Comparison of ENCODE assay signal across 22 mouse cellular contexts in genomic region chr10:33107942-33108341, GRCm38 (mm10). TPM values are rescaled to one million over a fixed set of nuclear protein-coding genes. Genes with fewer than 3 reads are reported as not detected.
DNase-seq lines count a peak whose midpoint lies in the region; ATAC-seq and TF ChIP-seq lines count a peak whose summit lies in the region.
"Had no signal": no experiment of that assay in that cellular context is flagged by ENCODE, and none has a peak within 500 bp of the region (broad histone marks: within the 10 kb centered on the region; RNA-seq: fewer than 3 reads in every experiment).

No protein-coding gene starts in this region.

- no peaks in the 10 kb centered on the region for H3K36me3 ChIP-seq in forebrain, embryonic 11.5 days (ENCODE audit: control insufficient read depth, insufficient read depth, low read length)
- H3K36me3 ChIP-seq in forebrain, embryonic 13.5 days (ENCODE audit: poor library complexity, severe bottlenecking), result no peaks in the 10 kb centered on the region
- H3K36me3 ChIP-seq in hindbrain, postnatal 0 days (ENCODE audit: insufficient read depth, low read length), result no peaks in the 10 kb centered on the region
- H3K36me3 ChIP-seq in hindbrain, embryonic 12.5 days, result no peaks in the 10 kb centered on the region
- H3K36me3 ChIP-seq: embryonic facial prominence, embryonic 12.5 days; heart, embryonic 13.5 days; hindbrain, embryonic 13.5 days had no signal

- no peak overlapping the region for H3K9ac ChIP-seq in forebrain, embryonic 11.5 days (ENCODE audit: low read length)
- no peak overlapping the region for H3K9ac ChIP-seq in forebrain, embryonic 13.5 days
- no peak overlapping the region for H3K9ac ChIP-seq in hindbrain, postnatal 0 days (replicated peaks; ENCODE audit: low read length)
- no peak overlapping the region for H3K9ac ChIP-seq in hindbrain, embryonic 12.5 days
- H3K9ac ChIP-seq: embryonic facial prominence, embryonic 12.5 days; heart, embryonic 13.5 days; hindbrain, embryonic 13.5 days had no signal

- no peak overlapping the region for H3K27ac ChIP-seq in forebrain, embryonic 11.5 days (ENCODE audit: low read depth, low read length)
- H3K27ac ChIP-seq in forebrain, embryonic 13.5 days, result no peak overlapping the region
- no peak overlapping the region for H3K27ac ChIP-seq in hindbrain, postnatal 0 days
- no peak overlapping the region for H3K27ac ChIP-seq in hindbrain, embryonic 12.5 days
- H3K27ac ChIP-seq: embryonic facial prominence, embryonic 12.5 days; gastrocnemius, adult 2 months; heart, embryonic 13.5 days; hindbrain, embryonic 13.5 days had no signal

- ATAC-seq in forebrain, embryonic 11.5 days (replicated peaks; ENCODE audit: low FRiP score), result 0 out of 2 replicates have a peak, but pooled peaks have one; percentile 66
- ATAC-seq in forebrain, embryonic 13.5 days, result no peak; the same call in 1 of the 2 replicates
- ATAC-seq in hindbrain, postnatal 0 days, result no peak
- no peak for ATAC-seq in hindbrain, embryonic 12.5 days (ENCODE audit: low FRiP score)
- ATAC-seq: intestine, embryonic 16.5 days had no signal

- H3K27me3 ChIP-seq in forebrain, embryonic 11.5 days (ENCODE audit: control insufficient read depth, insufficient read depth, low read length), result no peaks in the 10 kb centered on the region
- H3K27me3 ChIP-seq in forebrain, embryonic 13.5 days, result no peaks in the 10 kb centered on the region
- no peaks in the 10 kb centered on the region for H3K27me3 ChIP-seq in hindbrain, postnatal 0 days (ENCODE audit: insufficient read depth, low read length)
- H3K27me3 ChIP-seq in hindbrain, embryonic 12.5 days, result no peaks in the 10 kb centered on the region
- H3K27me3 ChIP-seq: embryonic facial prominence, embryonic 12.5 days; heart, embryonic 13.5 days; hindbrain, embryonic 13.5 days had no signal

- H3K4me2 ChIP-seq in forebrain, embryonic 11.5 days (ENCODE audit: low read depth, low read length, severe bottlenecking), result no peak overlapping the region
- no peak overlapping the region for H3K4me2 ChIP-seq in forebrain, embryonic 13.5 days
- no peak overlapping the region for H3K4me2 ChIP-seq in hindbrain, postnatal 0 days (ENCODE audit: low read depth, low read length)
- H3K4me2 ChIP-seq in hindbrain, embryonic 12.5 days (replicated peaks), result no peak overlapping the region
- H3K4me2 ChIP-seq: embryonic facial prominence, embryonic 12.5 days; heart, embryonic 13.5 days; hindbrain, embryonic 13.5 days had no signal

- H3K4me3 ChIP-seq in forebrain, embryonic 11.5 days (ENCODE audit: low read depth, low read length), result no peak overlapping the region
- H3K4me3 ChIP-seq in forebrain, embryonic 13.5 days, result no peak overlapping the region
- no peak overlapping the region for H3K4me3 ChIP-seq in hindbrain, postnatal 0 days (ENCODE audit: low read length)
- H3K4me3 ChIP-seq in hindbrain, embryonic 12.5 days, result no peak overlapping the region
- H3K4me3 ChIP-seq: embryonic facial prominence, embryonic 12.5 days; gastrocnemius, adult 2 months; heart, embryonic 13.5 days; hindbrain, embryonic 13.5 days had no signal

- no peak for DNase-seq in forebrain, embryonic 11.5 days (ENCODE audit: low spot score)
- DNase-seq in hindbrain, postnatal 0 days (ENCODE audit: low spot score), result peak; percentile 27
- DNase-seq in Muller cell, postnatal 12 days (ENCODE audit: inconsistent ontology term), result peak; percentile 76
- DNase-seq in brain, embryonic 14.5 days (ENCODE audit: low read depth), result peak; percentile 63
- DNase-seq in B cell, adult 2 months, result no peak
- no peak for DNase-seq in kidney, postnatal 36 days
- DNase-seq: adrenal gland, postnatal 10 days; cerebellum, adult 18-20 months; cerebellum, adult 9-11 months; cerebellum, postnatal 36 days; gastrocnemius, adult 2 months; gastrocnemius, postnatal 25 days; heart, postnatal 36 days; kidney, adult 2 months had no signal

- TF ChIP-seq POLR2A in brain, embryonic 14.5 days (IDR thresholded peaks at IDR 0.05; ENCODE audit: borderline replicate concordance, extremely low read depth, insufficient read depth, insufficient read length, poor library complexity, severe bottlenecking), result no peak

- H3K9me3 ChIP-seq in forebrain, embryonic 11.5 days (ENCODE audit: control insufficient read depth, low read length), result no peaks in the 10 kb centered on the region
- no peaks in the 10 kb centered on the region for H3K9me3 ChIP-seq in forebrain, embryonic 13.5 days (replicated peaks)
- no peaks in the 10 kb centered on the region for H3K9me3 ChIP-seq in hindbrain, postnatal 0 days (ENCODE audit: low read length)
- H3K9me3 ChIP-seq in hindbrain, embryonic 12.5 days (replicated peaks), result no peaks in the 10 kb centered on the region
- H3K9me3 ChIP-seq: embryonic facial prominence, embryonic 12.5 days; heart, embryonic 13.5 days; hindbrain, embryonic 13.5 days had no signal

- TF ChIP-seq CTCF in hindbrain, postnatal 0 days (IDR thresholded peaks at IDR 0.05; ENCODE audit: low read depth), result no peak
- TF ChIP-seq CTCF in brain, embryonic 14.5 days (IDR thresholded peaks at IDR 0.05; ENCODE audit: borderline replicate concordance, extremely low read depth, insufficient read depth, insufficient read length), result no peak

- no peaks in the 10 kb centered on the region for H3K4me1 ChIP-seq in forebrain, embryonic 11.5 days (replicated peaks; ENCODE audit: control insufficient read depth, insufficient read depth, low read length)
- H3K4me1 ChIP-seq in forebrain, embryonic 13.5 days, result no peaks in the 10 kb centered on the region
- no peaks in the 10 kb centered on the region for H3K4me1 ChIP-seq in hindbrain, postnatal 0 days (ENCODE audit: insufficient read depth, low read length)
- H3K4me1 ChIP-seq in hindbrain, embryonic 12.5 days, result no peaks in the 10 kb centered on the region
- H3K4me1 ChIP-seq: embryonic facial prominence, embryonic 12.5 days; hindbrain, embryonic 13.5 days had no signal

RNA-seq across cellular contexts. Expression of gene Trdn, which starts 27.6 kb away (rescaled TPM):
- polyA plus RNA-seq in forebrain, embryonic 11.5 days (2014; fragmentation: Nextera tagmentation; extraction: Ambion mirVana), result 0.04 TPM in 1 of 2 replicates, not detected in the other
- 0.21 and 0.24 TPM in 2 replicates for polyA plus RNA-seq in forebrain, embryonic 13.5 days (2015; fragmentation: Nextera tagmentation; extraction: Ambion mirVana)
- total RNA-seq in hindbrain, postnatal 0 days (2014; rRNA removed), result 0.42 TPM in 1 of 2 replicates, not detected in the other
- polyA plus RNA-seq in hindbrain, postnatal 0 days (2015; fragmentation: Nextera tagmentation; extraction: Ambion mirVana), result 0.13 TPM in 1 of 2 replicates, not detected in the other
- polyA plus RNA-seq in hindbrain, embryonic 12.5 days (2016; fragmentation: Nextera tagmentation; extraction: Ambion mirVana), result 0.75 and 1.4 TPM in 2 replicates
- polyA plus RNA-seq in brain, embryonic 14.5 days (2012; rRNA removed), result 0.08 TPM in 1 of 2 replicates, not detected in the other
- total RNA-seq: ES-E14; granulocyte monocyte progenitor cell, adult 5-6 weeks had no signal
- polyA plus RNA-seq: intestine, embryonic 16.5 days had no signal

Comparison
In these comparisons a context has a peak if more than half of its experiments do, and no peak if none do; other contexts are left out.
1. DNase-seq: peak in hindbrain, postnatal 0 days (single experiment), Muller cell, postnatal 12 days (single experiment) and brain, embryonic 14.5 days (single experiment); none in forebrain, embryonic 11.5 days (single experiment), B cell, adult 2 months (0 of 2) and kidney, postnatal 36 days (0 of 2).